Mouse (Mus musculus) kidney, adult 2 months (tissue): ENCODE data around the gene Zfp74.

Experiments
- CTCF ChIP-seq: fragments of 200-500 bp; conservative IDR thresholded peaks from 2 replicates; pipeline ENCODE4 v1.5.1; 2011; ENCODE audit warnings: low read depth, mild to moderate bottlenecking, control low read depth, low read length, moderate library complexity, mixed read lengths; ENCODE audit not compliant: insufficient read depth, insufficient read length
- POLR2A ChIP-seq: fragments of 200-500 bp; IDR thresholded peaks from one replicate; pipeline ENCODE4 v1.6.1; 2011; ENCODE audit warnings: low read depth, low read length, control low read depth

- TF ChIP-seq CTCF: no peak
- TF ChIP-seq POLR2A: no peak
These were observed 32.3 kb downstream of the Zfp74 start for GRCm38 (mm10) chr7:29921439-29922093.
